Mouse (Mus musculus): ENCODE data around the gene Dnlz.

The Dnlz gene

GRCm38 (mm10) chr2:26357484-26357883 lies 5.6 kb upstream of the Dnlz start:
- DNase-seq (ENCODE audit: low read depth, low spot score) = no peak

DNA sequence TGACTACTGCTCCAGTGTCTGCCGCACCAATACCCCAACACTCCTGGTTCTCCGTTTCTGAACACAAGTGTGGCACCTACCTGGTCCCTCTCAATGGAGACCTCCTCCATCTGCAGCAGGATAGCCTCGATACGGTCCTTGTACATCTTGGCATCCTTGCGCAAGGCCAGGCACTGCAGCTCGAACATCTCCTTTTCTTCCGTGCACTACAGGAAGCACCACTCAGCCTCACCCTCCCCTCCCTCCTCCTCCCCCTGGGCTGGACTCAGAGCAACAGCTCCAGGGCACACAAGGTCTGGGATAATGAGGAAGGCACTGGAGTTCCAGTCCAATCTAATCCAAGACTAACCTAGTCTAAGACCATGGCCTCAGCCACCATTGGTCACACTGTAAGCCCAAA lies 4.8 kb upstream of the Dnlz start:
- DNase-seq (ENCODE audit: low read depth, low spot score) = no peak

DNA sequence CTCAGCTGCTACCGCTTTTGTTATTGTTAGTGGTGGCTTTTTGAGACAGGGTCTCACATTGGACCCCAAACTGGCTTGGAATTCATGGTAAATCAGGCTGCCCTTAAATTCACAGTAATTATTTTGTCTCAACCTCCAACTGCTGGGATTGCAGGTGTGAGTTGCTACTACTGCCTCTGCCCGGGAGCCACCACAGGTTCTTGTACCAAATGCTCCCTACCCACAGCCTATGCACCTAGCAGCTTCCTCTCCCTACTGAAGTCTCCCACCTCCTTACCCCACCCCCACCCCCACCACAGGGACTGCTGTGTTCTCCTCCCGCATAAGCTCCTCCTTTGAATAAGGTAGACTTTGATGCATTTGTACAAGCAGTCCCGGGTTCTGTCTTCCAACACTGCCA lies 4.3 kb upstream of the Dnlz start:
- no peak for DNase-seq (ENCODE audit: low read depth, low spot score)

- DNase-seq (ENCODE audit: low read depth, low spot score) = no peak
Observed at GRCm38 (mm10) chr2:26354401-26354800, 2.5 kb upstream of the Dnlz start.

- no peak for DNase-seq (ENCODE audit: low read depth, low spot score)
Observed at GRCm38 (mm10) chr2:26353066-26353980, 1.4 kb upstream of the Dnlz start.

- DNase-seq (ENCODE audit: low read depth, low spot score) = no peak
Observed at GRCm38 (mm10) chr2:26352291-26352910, 491 bp upstream of the Dnlz start.

DNA sequence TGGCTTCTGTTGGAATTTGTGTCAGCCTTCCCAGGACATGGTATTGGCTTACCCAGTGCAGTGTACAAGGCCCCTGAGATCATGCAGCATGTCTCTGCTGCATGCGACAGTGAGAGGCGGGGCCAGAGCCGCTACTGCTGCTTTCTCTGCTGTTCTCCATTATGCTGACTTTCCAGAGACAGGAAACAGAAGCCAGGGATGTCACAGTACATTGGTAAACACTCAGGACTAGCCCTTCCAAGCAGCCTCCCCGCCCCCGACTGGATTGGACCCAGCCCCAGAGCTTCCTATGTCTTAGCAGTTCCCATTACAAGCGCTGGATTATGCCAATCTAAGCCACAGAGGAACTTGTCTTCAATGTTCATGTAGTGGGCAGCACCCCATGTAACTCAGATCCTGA lies 3.7 kb downstream of the Dnlz start:
- no peak for DNase-seq (ENCODE audit: low read depth, low spot score)

DNA sequence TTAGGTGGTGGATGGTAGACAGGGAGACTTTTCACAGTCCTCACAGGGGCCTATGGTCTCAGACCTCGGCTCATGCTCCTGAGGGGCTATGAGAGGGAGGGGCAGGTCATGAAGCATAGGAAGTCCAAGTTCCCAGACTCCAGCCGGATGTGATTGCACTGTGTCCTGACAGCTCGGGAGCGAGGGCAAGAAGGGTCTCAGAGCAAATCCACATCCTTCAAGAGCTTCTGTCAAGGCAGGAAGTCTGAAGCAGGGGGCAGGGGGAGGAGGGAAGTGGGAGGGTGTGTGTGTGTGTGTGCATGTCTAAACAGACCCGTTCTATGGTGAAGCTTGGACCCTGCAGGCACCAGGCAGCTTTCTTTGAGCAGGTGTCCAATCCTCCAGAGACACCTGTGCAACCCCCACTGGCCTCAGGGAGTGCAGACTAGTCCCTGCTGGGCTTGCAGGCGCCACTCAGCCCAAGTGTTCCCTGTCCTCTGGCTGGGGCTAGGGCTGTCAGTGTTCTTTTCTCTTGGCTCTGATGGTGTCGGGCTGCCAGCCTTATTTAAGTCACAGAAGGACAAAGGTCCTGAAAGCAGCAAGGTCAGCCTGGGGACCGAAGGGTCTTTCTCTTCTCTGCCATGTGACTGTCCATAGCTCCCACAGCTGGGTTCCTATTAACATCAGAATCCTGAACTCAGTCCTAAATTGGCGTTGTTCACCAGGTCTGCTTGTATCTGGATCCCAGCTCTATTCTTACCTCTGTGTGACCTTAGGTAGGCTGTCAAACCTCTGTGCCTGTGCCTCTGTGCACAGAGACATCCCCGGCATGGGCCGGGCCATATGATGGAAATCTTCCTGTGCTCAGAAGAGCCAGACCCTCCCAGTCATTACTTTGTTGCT lies 9.1 kb downstream of the Dnlz start:
- DNase-seq (ENCODE audit: low read depth, low spot score) = no peak

DNA sequence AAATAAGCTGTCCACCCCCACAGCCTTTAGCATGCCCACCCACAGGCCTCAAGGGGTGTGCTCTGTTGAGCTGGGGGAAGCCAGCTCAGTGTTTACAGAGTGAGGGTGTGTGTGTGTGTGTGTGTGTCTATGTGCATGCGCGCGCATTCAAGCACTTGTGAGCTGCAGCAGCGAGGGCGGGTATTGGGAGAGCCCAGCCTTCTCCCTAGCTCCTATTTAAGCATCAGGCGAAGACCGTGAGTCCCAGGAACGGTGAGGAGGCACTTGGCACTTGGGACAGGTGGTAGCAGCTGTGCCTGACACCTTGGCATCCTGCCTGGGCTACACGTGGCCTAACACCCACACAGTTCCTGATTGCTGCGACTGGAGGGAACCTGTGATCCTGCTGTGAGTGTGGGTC lies 9.9 kb downstream of the Dnlz start:
- no peak for DNase-seq (ENCODE audit: low read depth, low spot score)

GRCm38 (mm10) chr2:26341510-26341981 lies 10.4 kb downstream of the Dnlz start:
- DNase-seq (ENCODE audit: low read depth, low spot score) = no peak

DNA sequence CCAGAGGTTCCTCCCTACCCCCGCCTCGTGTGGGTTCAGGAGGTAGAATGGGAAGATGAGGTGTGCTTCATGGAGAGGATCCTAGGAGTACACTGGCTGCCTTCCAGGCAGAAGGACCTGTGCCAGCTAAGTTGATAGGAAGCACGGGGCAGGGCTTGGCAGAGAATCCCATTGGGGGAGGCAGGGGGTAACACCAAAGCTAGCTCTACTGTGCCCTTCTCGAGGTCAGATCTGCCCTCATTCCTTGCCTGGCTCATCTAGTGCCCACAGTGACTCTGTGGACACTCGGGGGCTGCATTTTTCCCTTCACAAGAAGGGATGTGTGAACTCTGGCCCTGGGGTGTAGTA lies 12.7 kb downstream of the Dnlz start:
- no peak for DNase-seq (ENCODE audit: low read depth, low spot score)

GRCm38 (mm10) chr2:26338302-26339203 lies 13.4 kb downstream of the Dnlz start:
- DNase-seq (ENCODE audit: low read depth, low spot score) = no peak

GRCm38 (mm10) chr2:26330702-26331101 lies 21.2 kb downstream of the Dnlz start:
- no peak for DNase-seq (ENCODE audit: low read depth, low spot score)

- no peak for DNase-seq (ENCODE audit: low read depth, low spot score)
Observed at GRCm38 (mm10) chr2:26330056-26330468, 21.8 kb downstream of the Dnlz start.

- DNase-seq (ENCODE audit: low read depth, low spot score) = no peak
Observed at GRCm38 (mm10) chr2:26329402-26329801, 22.5 kb downstream of the Dnlz start.

- no peak for DNase-seq (ENCODE audit: low read depth, low spot score)
Observed at GRCm38 (mm10) chr2:26327852-26328251, 24.1 kb downstream of the Dnlz start.

GRCm38 (mm10) chr2:26325386-26326181 lies 26.3 kb downstream of the Dnlz start:
- DNase-seq (ENCODE audit: low read depth, low spot score) = peak; percentile 62

DNA sequence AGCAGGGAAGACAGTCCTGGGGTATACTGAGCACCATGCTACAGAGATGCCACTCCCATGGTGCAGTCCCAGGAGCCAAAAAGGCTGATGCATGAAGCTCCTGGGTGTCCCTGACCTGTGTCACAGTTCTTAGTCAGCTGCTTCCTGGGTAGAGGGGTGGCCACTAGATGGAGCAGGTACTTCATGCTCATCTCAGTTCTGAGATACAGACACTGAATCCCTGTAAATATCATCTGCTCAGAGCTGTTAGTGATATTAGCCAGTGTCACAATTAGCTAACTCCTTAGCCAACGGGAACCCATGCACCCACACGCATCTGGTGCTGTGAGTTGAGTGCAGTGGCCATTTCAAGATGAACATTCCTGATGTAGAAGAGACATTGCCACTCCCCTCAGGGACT lies 27.0 kb downstream of the Dnlz start:
- no peak for DNase-seq (ENCODE audit: low read depth, low spot score)

DNA sequence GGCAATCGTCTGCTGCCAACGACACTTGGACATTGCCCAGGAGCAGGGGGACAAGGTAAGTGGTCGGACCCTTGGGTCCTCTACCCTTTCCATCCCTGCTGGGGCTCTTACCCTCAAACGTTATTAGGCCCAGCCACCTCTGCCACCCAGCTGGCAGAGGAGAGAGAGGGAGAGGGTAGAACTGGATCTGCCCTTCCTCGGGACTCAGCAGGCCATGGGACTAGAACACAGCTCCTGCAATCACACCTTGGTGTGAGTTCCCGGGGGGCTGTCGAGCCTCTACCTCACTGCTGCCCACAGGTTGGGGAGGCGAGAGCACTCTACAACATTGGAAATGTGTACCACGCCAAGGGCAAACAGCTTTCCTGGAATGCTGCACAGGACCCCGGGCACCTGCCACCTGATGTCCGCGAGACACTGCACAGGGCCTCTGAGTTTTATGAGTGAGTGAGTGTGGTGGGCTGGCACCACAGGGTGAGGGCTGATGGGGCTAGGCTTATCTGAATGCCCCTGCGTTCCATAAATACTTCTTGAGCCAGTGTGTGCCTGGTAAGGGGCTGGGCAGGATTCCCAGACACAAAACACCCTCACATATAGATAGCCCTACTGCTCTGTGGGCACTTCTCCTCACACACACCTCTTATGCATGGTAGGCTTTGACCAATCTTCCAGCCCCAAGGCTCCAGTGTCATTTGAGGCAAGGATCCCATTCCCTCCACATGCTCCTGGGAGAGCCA lies 28.2 kb downstream of the Dnlz start:
- DNase-seq (ENCODE audit: low read depth, low spot score) = no peak

All from retina, adult 2 months (tissue).